Mouse (Mus musculus) neural tube, embryonic 14.5 days (tissue): ENCODE measurements at regions not wholly inside any gene's neighbourhood (a gene's known extent, or its start where the extent isn't known, plus 50 kb on each side); places are given as distances from the start of the nearest gene placed in this dataset.

Experiments
- ATAC-seq: fragments of 200-750 bp; cut with Nextera tagmentation; 2 replicates; pipeline ENCODE4 v1.8.0; 2017; ENCODE audit warnings: low read depth, mild to moderate bottlenecking, moderate TSS enrichment, moderate library complexity
- H3K27ac ChIP-seq: fragments of 300-500 bp; sonication (generic); 2 replicates; pipeline ENCODE4 v1.5.1; 2014; ENCODE audit warnings: low read depth, mild to moderate bottlenecking, control low read depth, low read length, moderate library complexity, mixed read lengths
- H3K27me3 ChIP-seq: fragments of 300-500 bp; sonication (generic); 2 replicates; pipeline ENCODE4 v1.6.1; 2014; ENCODE audit warnings: low read length; ENCODE audit not compliant: control insufficient read depth, insufficient read depth
- H3K36me3 ChIP-seq: fragments of 300-500 bp; sonication (generic); 2 replicates; pipeline ENCODE4 v1.6.1; 2014; ENCODE audit warnings: low read length, mixed read lengths; ENCODE audit not compliant: control insufficient read depth, insufficient read depth
- H3K4me1 ChIP-seq: fragments of 300-500 bp; sonication (generic); 2 replicates; pipeline ENCODE4 v1.6.1; 2014; ENCODE audit warnings: low read length; ENCODE audit not compliant: control insufficient read depth, insufficient read depth
- H3K4me2 ChIP-seq: fragments of 300-500 bp; sonication (generic); 2 replicates; pipeline ENCODE4 v1.6.1; 2014; ENCODE audit warnings: mild to moderate bottlenecking, low read depth, low read length, control low read depth
- H3K4me3 ChIP-seq: fragments of 300-500 bp; sonication (generic); 2 replicates; pipeline ENCODE4 v1.5.1; 2014; ENCODE audit warnings: low read depth, low read length, control low read depth, mixed read lengths
- H3K9ac ChIP-seq: fragments of 300-500 bp; sonication (generic); replicated peaks from 2 replicates; pipeline ENCODE4 v1.6.1; 2014; ENCODE audit warnings: low read depth, mild to moderate bottlenecking, control low read depth, low read length, mixed read lengths
- H3K9me3 ChIP-seq: fragments of 300-500 bp; sonication (generic); 2 replicates; pipeline ENCODE4 v1.6.1; 2016; ENCODE audit warnings: low read length; ENCODE audit not compliant: control insufficient read depth
- WGBS: fragments of 180-500 bp; shearing (Covaris S2); extraction: QIAGEN DNeasy Blood & Tissue Kit; methylation state at CpG from one replicate; pipeline ENCODE4 v1.1.7; 2014; 5-methylcytosine and 5-hydroxymethylcytosine counted together

- Histone ChIP-seq H3K9me3 (no peaks in the 10 kb centered on the region), H3K27me3 (no peaks in the 10 kb centered on the region), H3K4me1 (no peaks in the 10 kb centered on the region), H3K36me3 (no peaks in the 10 kb centered on the region), H3K4me2 (no peak overlapping the region), H3K27ac (no peak overlapping the region), H3K4me3 (no peak overlapping the region), H3K9ac (no peak overlapping the region)
- 78% methylated on average over 1 of the region's 1 CpGs for WGBS
- no peak for ATAC-seq
Measured at GRCm38 (mm10) chr12:56144359-56144758, 201.3 kb downstream of the Mbip start.

DNA sequence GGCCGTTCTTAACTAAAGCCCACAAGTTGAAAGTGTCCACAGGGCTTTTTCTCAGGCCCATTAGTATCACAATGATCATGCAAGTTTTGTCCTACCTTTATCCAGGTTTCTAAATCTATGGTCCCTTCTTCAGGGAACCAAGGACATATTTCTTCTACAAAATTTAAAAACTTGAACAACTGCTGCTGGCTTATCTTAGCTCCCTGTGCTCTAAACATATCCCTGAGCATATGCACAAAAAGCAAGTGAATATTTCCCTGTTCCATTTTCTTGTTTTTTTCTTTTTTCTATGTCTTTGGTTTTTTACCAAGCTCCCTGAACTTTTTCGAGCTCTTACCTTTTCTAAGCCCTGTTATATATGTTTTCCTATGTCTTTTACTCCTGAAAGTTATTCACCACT, 201.9 kb downstream of the Mbip start:
- Histone ChIP-seq H3K4me3 (no peak overlapping the region), H3K27me3 (no peaks in the 10 kb centered on the region), H3K27ac (no peak overlapping the region), H3K4me2 (no peak overlapping the region), H3K9me3 (no peaks in the 10 kb centered on the region), H3K36me3 (no peaks in the 10 kb centered on the region), H3K9ac (no peak overlapping the region), H3K4me1 (no peaks in the 10 kb centered on the region)
- ATAC-seq, result no peak
- WGBS, result 72% methylated on average over 2 of the region's 2 CpGs

DNA sequence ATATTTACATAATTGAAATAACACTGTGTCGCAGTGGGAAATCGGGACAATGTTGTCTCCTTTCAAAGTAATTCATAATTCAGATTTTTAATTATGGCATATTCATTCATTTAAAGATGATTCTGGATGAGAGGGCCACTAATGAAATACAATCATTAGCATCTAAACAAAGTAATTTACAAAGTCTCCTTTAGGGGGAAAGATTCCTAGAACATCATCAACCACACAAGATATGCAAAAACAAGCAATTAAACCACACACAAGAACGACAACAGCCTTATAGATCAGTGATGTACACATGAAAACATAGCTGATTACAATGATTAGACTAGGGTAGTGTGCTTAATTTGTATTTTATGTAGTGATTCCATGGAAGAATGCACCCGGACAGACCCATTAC, 231.2 kb downstream of the Mbip start:
- 72% methylated on average over 4 of the region's 4 CpGs for WGBS
- Histone ChIP-seq H3K27ac (no peak overlapping the region), H3K27me3 (no peaks in the 10 kb centered on the region), H3K4me2 (no peak overlapping the region), H3K4me1 (no peaks in the 10 kb centered on the region), H3K9me3 (no peaks in the 10 kb centered on the region), H3K4me3 (no peak overlapping the region), H3K36me3 (no peaks in the 10 kb centered on the region), H3K9ac (no peak overlapping the region)
- no peak for ATAC-seq

DNA sequence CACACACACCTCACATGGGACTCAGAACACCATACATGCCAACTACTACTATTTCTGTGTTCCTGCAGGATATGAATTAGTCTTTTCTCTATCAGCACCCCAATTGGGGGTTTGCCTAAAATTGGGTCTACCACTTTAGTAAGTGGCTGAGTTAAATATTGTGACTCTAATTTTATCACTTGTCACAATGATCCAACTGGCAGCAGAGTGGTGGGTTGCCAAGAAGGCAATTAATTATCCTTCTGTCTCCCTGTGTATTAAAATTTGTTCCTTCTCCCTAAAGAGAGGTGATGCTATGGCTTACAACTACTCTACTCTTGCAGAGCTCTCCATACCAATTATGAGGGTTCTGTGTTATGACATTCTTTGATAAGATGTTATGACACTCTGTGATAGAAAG, 245.3 kb downstream of the Brms1l start:
- no peak for ATAC-seq
- H3K4me1 ChIP-seq, result no peaks in the 10 kb centered on the region
- H3K27ac ChIP-seq, result no peak overlapping the region
- no peaks in the 10 kb centered on the region for H3K27me3 ChIP-seq
- no peak overlapping the region for H3K9ac ChIP-seq
- no peaks in the 10 kb centered on the region for H3K9me3 ChIP-seq
- H3K4me3 ChIP-seq, result no peak overlapping the region
- no peaks in the 10 kb centered on the region for H3K36me3 ChIP-seq
- no peak overlapping the region for H3K4me2 ChIP-seq

- Histone ChIP-seq H3K4me3 (no peak overlapping the region), H3K27ac (no peak overlapping the region), H3K27me3 (no peaks in the 10 kb centered on the region), H3K9ac (no peak overlapping the region), H3K36me3 (no peaks in the 10 kb centered on the region), H3K4me1 (no peaks in the 10 kb centered on the region), H3K9me3 (no peaks in the 10 kb centered on the region), H3K4me2 (no peak overlapping the region)
- ATAC-seq, result no peak
- 50% methylated on average over 7 of the region's 7 CpGs for WGBS
Measured at GRCm38 (mm10) chr12:56064183-56064582, 228.1 kb downstream of the Brms1l start.

DNA sequence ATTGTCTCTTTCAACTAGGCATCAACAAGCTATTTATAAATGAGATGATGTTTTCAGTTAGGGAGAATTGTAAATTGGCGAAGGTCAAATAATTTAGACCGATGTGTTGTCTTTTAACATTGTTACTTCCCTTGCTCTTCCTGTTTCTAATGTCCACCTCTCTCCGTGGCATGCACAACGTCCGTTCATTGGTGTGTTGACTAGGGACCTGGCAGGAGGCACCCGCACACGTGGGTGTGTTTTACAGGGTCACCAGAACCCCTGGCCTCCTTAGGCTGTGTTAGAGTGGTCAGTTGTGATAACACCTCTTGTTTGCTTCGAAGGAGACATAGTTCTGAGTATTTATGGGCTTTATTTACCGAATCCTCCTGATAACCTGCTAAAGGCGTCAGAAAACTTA, 222.8 kb downstream of the Brms1l start:
- no peak overlapping the region for H3K27ac ChIP-seq
- ATAC-seq, result no peak
- H3K4me1 ChIP-seq, result no peaks in the 10 kb centered on the region
- WGBS, result 82% methylated on average over 10 of the region's 10 CpGs
- no peak overlapping the region for H3K4me2 ChIP-seq
- H3K9me3 ChIP-seq, result no peaks in the 10 kb centered on the region
- H3K9ac ChIP-seq, result no peak overlapping the region
- no peak overlapping the region for H3K4me3 ChIP-seq
- H3K27me3 ChIP-seq, result no peaks in the 10 kb centered on the region
- no peaks in the 10 kb centered on the region for H3K36me3 ChIP-seq

DNA sequence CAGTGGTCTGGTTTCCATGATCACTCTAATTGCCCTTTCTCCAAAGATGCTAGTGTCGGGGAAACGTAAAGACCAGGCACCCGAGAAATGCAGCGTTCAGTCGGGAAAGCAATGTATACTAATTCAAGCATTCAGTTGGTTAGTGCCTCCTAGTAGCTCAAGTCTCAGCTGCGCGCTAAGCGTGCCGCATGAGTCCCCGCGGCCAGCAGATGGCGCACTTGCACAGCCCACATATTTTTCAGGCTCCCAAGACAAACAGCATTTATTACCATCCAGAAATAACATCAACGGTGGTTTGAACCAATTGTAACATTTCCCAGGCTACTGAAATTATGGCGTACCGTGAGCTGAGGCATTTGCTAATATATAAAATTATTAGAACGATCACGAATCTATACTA, 222.3 kb downstream of the Brms1l start:
- no peaks in the 10 kb centered on the region for H3K9me3 ChIP-seq
- no peak overlapping the region for H3K4me2 ChIP-seq
- no peaks in the 10 kb centered on the region for H3K4me1 ChIP-seq
- 11% methylated on average over 17 of the region's 17 CpGs for WGBS
- H3K36me3 ChIP-seq, result no peaks in the 10 kb centered on the region
- peak; percentile 90 for ATAC-seq
- no peak overlapping the region for H3K9ac ChIP-seq
- no peaks in the 10 kb centered on the region for H3K27me3 ChIP-seq
- no peak overlapping the region for H3K4me3 ChIP-seq
- H3K27ac ChIP-seq, result no peak overlapping the region

- no peak overlapping the region for H3K27ac ChIP-seq
- H3K4me1 ChIP-seq, result no peaks in the 10 kb centered on the region
- no peak overlapping the region for H3K4me2 ChIP-seq
- no peak for ATAC-seq
- 83% methylated on average over 6 of the region's 6 CpGs for WGBS
- H3K4me3 ChIP-seq, result no peak overlapping the region
- H3K36me3 ChIP-seq, result no peaks in the 10 kb centered on the region
- no peaks in the 10 kb centered on the region for H3K9me3 ChIP-seq
- H3K27me3 ChIP-seq, result no peaks in the 10 kb centered on the region
- no peak overlapping the region for H3K9ac ChIP-seq
Measured at GRCm38 (mm10) chr12:56055382-56055781, 219.3 kb downstream of the Brms1l start.

DNA sequence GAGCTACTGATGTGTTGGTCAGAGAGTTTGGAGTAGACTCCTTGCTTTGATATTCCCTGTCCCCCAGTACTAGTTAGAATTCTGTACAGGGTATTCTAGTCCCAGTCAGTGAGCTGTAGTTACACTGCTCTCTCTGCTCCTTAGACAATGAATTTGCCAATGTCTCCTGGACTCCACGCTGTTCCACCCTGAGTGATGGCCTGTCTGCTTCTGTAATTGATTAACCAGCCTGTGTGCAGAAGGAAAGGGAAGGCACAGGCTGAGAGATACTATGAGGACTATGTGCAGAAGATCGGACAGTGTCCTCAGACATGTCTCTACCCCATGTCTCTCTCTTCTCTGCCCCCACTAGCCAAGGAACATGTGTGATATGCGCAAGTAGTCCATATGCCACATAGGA, 209.9 kb downstream of the Brms1l start:
- no peaks in the 10 kb centered on the region for H3K4me1 ChIP-seq
- ATAC-seq, result no peak
- no peak overlapping the region for H3K4me3 ChIP-seq
- no peak overlapping the region for H3K4me2 ChIP-seq
- 47% methylated on average over 3 of the region's 3 CpGs for WGBS
- no peak overlapping the region for H3K27ac ChIP-seq
- H3K36me3 ChIP-seq, result no peaks in the 10 kb centered on the region
- no peaks in the 10 kb centered on the region for H3K27me3 ChIP-seq
- no peak overlapping the region for H3K9ac ChIP-seq
- H3K9me3 ChIP-seq, result no peaks in the 10 kb centered on the region

DNA sequence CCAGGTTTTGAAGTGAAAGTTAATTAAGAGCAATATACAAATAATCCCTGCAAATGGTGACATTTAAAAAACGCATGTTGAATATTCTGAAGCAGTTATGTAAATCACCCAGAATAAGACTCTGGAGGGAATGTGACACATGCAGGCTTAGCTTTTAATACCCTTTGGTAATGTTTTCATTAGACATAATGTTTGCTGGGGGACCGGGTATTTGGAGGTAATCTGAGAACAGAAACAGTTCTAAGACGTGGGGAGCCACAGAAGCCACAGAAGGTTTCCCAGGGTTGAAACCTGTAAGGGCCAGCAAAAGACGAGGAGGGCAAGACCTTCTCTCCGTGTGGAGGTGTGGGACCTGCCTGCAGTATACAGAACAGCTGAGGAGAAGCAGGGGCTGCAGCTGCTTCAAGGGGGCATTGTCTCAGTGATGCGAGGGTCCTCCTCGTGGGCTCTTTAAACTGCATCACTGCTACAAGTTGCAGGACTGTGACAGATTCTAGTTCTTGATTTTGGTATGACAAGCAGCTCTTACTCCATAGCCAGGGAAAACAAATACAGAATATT, 184.9 kb downstream of the Brms1l start:
- Histone ChIP-seq H3K4me2 (no peak overlapping the region), H3K27me3 (no peaks in the 10 kb centered on the region), H3K27ac (no peak overlapping the region), H3K36me3 (no peaks in the 10 kb centered on the region), H3K9me3 (no peaks in the 10 kb centered on the region), H3K9ac (no peak overlapping the region), H3K4me1 (no peaks in the 10 kb centered on the region), H3K4me3 (no peak overlapping the region)
- ATAC-seq, result no peak; the same call in 1 of the 2 replicates
- 18% methylated on average over 7 of the region's 7 CpGs for WGBS
